Mouse (Mus musculus) liver, embryonic 16.5 days (tissue): ENCODE data around the gene Arg1. TPM values are rescaled to one million over a fixed set of nuclear protein-coding genes. Genes with fewer than 3 reads are reported as not detected.

Source experiments
- ATAC-seq: fragments of 200-750 bp; cut with Nextera tagmentation; 2 replicates; pipeline ENCODE4 v1.8.0; 2017; ENCODE audit warnings: low read depth, mild to moderate bottlenecking, moderate number of reproducible peaks, moderate library complexity
- H3K27ac ChIP-seq: fragments of 300-500 bp; sonication (generic); 2 replicates; pipeline ENCODE4 v1.5.1; 2014; ENCODE audit warnings: mild to moderate bottlenecking, low read length
- H3K27me3 ChIP-seq: fragments of 300-500 bp; sonication (generic); 2 replicates; pipeline ENCODE4 v1.6.1; 2014; ENCODE audit warnings: low read depth, low read length, mixed read lengths; ENCODE audit not compliant: control insufficient read depth, insufficient read depth
- H3K36me3 ChIP-seq: fragments of 300-500 bp; sonication (generic); 2 replicates; pipeline ENCODE4 v1.6.1; 2014; ENCODE audit warnings: mild to moderate bottlenecking; ENCODE audit not compliant: control insufficient read depth, insufficient read depth
- H3K4me1 ChIP-seq: fragments of 300-500 bp; sonication (generic); 2 replicates; pipeline ENCODE4 v1.6.1; 2014; ENCODE audit warnings: low read depth, low read length, mixed read lengths; ENCODE audit not compliant: control insufficient read depth
- H3K4me2 ChIP-seq: fragments of 300-500 bp; sonication (generic); 2 replicates; pipeline ENCODE4 v1.6.1; 2014; ENCODE audit warnings: low read depth, low read length, mixed read lengths
- H3K4me3 ChIP-seq: fragments of 300-500 bp; sonication (generic); 2 replicates; pipeline ENCODE4 v1.5.1; 2014; ENCODE audit warnings: low read depth, mild to moderate bottlenecking, low read length
- H3K9ac ChIP-seq: fragments of 300-500 bp; sonication (generic); 2 replicates; pipeline ENCODE4 v1.6.1; 2014; ENCODE audit warnings: low read depth, low read length
- H3K9me3 ChIP-seq: fragments of 300-500 bp; sonication (generic); replicated peaks from 2 replicates; pipeline ENCODE4 v1.6.1; 2016; ENCODE audit warnings: low read length; ENCODE audit not compliant: control insufficient read depth
- whole genome bisulfite sequencing: fragments of 180-500 bp; shearing (Covaris S2); extraction: QIAGEN DNeasy Blood & Tissue Kit; methylation state at CpG from one replicate; pipeline ENCODE4 v1.1.7; 2014; ENCODE audit not compliant: insufficient replicate concordance; 5-methylcytosine and 5-hydroxymethylcytosine counted together
- polyA plus RNA-seq: library from polyadenylated mRNA; unstranded; fragments of >200 nt; fragmentation: Nextera tagmentation; extraction: Ambion mirVana; gene quantifications from 2 replicates; pipeline ENCODE4 v1.2.1, GENCODE M21; 2015

Gene Arg1
- 100 and 122 TPM in 2 replicates for polyA plus RNA-seq

- peak; percentile 45 for ATAC-seq
- H3K4me3 ChIP-seq, result peak within 1 kb of the TSS; percentile 49
Observed at GRCm38 (mm10) chr10:24926962-24927720, at the start of gene Arg1. TSS of gene Arg1 (minus strand) at chr10:24927484.

DNA sequence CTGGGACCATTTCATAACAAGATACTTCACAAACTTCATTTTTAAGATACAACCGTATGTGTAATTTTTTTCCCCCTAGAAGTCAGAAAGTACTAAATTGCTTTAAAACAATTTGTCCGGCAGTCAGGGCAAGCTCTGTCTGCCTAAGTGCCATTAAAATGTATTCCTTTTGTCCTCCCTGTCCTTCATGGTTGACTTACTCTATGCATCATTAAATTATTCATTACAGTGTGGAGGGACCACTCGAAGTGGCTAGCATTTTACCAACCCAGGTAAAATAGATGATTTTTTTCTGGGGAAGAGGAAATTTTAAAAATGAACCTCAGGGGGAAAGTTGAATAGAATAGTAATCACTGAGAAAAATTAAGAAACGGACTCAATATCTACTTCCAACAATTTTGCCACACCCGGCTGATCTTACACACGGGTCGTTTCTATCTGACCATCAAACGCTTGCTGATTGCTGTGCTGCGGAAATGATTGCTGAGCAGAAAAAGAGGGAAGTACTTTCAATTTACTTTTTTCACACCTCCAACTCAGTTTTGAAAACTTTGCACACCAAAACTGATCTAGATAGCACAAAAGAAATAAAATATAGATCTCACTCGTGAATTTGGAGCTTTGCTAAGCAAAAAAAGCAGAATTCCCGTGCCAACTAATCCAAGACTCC is 46.7 kb upstream of the Arg1 start:
- Histone ChIP-seq H3K4me1 (no peaks in the 10 kb centered on the region), H3K27me3 (no peaks in the 10 kb centered on the region), H3K9me3 (no peaks in the 10 kb centered on the region), H3K9ac (no peak overlapping the region), H3K4me2 (no peak overlapping the region), H3K36me3 (no peaks in the 10 kb centered on the region), H3K4me3 (no peak overlapping the region), H3K27ac (no peak overlapping the region)
- ATAC-seq, result no peak
- 48% methylated on average over 11 of the region's 11 CpGs for WGBS

More at GRCm38 (mm10) chr10:24926962-24927720, at the start of gene Arg1:
- 55% methylated on average over 14 of the region's 14 CpGs for WGBS
- Histone ChIP-seq H3K36me3 (no peaks in the 10 kb centered on the region), H3K4me1 (no peaks in the 10 kb centered on the region; the same call in 1 of the 2 replicates), H3K27ac (peak within 1 kb of the TSS; percentile 55), H3K27me3 (no peaks in the 10 kb centered on the region), H3K9me3 (no peaks in the 10 kb centered on the region), H3K9ac (peak within 1 kb of the TSS; percentile 35; the same call in 1 of the 2 replicates), H3K4me2 (peak within 1 kb of the TSS; percentile 31)

- H3K27ac ChIP-seq, result no peak overlapping the region
- H3K4me2 ChIP-seq, result no peak overlapping the region
- H3K27me3 ChIP-seq, result no peaks in the 10 kb centered on the region
- H3K36me3 ChIP-seq, result no peaks in the 10 kb centered on the region
- ATAC-seq, result no peak
- H3K4me3 ChIP-seq, result no peak overlapping the region
- H3K9ac ChIP-seq, result no peak overlapping the region
- H3K4me1 ChIP-seq, result no peaks in the 10 kb centered on the region
- no peaks in the 10 kb centered on the region for H3K9me3 ChIP-seq
- 53% methylated on average over 5 of the region's 5 CpGs for WGBS
Observed at GRCm38 (mm10) chr10:24973385-24973784, 46.1 kb upstream of the Arg1 start.

- Histone ChIP-seq H3K4me3 (no peak overlapping the region), H3K27me3 (no peaks in the 10 kb centered on the region), H3K4me1 (no peaks in the 10 kb centered on the region), H3K36me3 (no peaks in the 10 kb centered on the region), H3K9ac (no peak overlapping the region), H3K9me3 (no peaks in the 10 kb centered on the region), H3K4me2 (no peak overlapping the region), H3K27ac (no peak overlapping the region)
- no peak for ATAC-seq
- WGBS, result 44% methylated on average over 4 of the region's 4 CpGs
Observed at GRCm38 (mm10) chr10:24972923-24973322, 45.6 kb upstream of the Arg1 start.

GRCm38 (mm10) chr10:24965821-24966550 is 38.7 kb upstream of the Arg1 start:
- H3K36me3 ChIP-seq, result no peaks in the 10 kb centered on the region
- no peak for ATAC-seq

GRCm38 (mm10) chr10:24961889-24962288 is 34.6 kb upstream of the Arg1 start:
- Histone ChIP-seq H3K4me3 (no peak overlapping the region), H3K4me1 (no peaks in the 10 kb centered on the region), H3K36me3 (no peaks in the 10 kb centered on the region), H3K9ac (no peak overlapping the region), H3K27ac (no peak overlapping the region), H3K9me3 (no peaks in the 10 kb centered on the region), H3K27me3 (no peaks in the 10 kb centered on the region), H3K4me2 (no peak overlapping the region)
- no peak for ATAC-seq
- 57% methylated on average over 2 of the region's 2 CpGs for WGBS

More at GRCm38 (mm10) chr10:24965821-24966550, 38.7 kb upstream of the Arg1 start:
- no peak overlapping the region for H3K27ac ChIP-seq
- no peaks in the 10 kb centered on the region for H3K9me3 ChIP-seq
- no peak overlapping the region for H3K4me2 ChIP-seq
- WGBS, result 63% methylated on average over 12 of the region's 12 CpGs
- H3K27me3 ChIP-seq, result no peaks in the 10 kb centered on the region
- no peak overlapping the region for H3K9ac ChIP-seq
- no peaks in the 10 kb centered on the region for H3K4me1 ChIP-seq
- H3K4me3 ChIP-seq, result no peak overlapping the region

DNA sequence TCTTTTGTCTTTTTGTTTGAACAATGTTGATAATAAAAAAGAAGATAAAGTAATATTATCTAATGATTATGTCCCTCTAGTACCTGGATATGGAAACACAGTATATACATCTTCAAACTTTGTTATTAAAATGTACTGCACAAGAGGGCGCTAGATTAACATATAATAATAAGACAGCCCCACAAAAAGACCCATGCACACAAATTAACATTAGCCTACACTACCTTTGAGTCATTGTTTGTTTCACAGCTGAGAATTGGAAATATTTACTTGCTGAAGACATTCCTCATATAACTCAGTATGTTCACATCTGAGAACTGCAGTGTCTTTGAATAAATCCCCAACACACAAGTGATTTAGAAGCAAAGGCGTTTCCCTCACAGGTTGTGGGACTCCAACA is 33.8 kb upstream of the Arg1 start:
- Histone ChIP-seq H3K4me3 (no peak overlapping the region), H3K27me3 (no peaks in the 10 kb centered on the region), H3K4me1 (no peaks in the 10 kb centered on the region), H3K36me3 (no peaks in the 10 kb centered on the region), H3K9me3 (no peaks in the 10 kb centered on the region), H3K4me2 (no peak overlapping the region), H3K9ac (no peak overlapping the region), H3K27ac (no peak overlapping the region)
- no peak for ATAC-seq
- 34% methylated on average over 2 of the region's 2 CpGs for WGBS

DNA sequence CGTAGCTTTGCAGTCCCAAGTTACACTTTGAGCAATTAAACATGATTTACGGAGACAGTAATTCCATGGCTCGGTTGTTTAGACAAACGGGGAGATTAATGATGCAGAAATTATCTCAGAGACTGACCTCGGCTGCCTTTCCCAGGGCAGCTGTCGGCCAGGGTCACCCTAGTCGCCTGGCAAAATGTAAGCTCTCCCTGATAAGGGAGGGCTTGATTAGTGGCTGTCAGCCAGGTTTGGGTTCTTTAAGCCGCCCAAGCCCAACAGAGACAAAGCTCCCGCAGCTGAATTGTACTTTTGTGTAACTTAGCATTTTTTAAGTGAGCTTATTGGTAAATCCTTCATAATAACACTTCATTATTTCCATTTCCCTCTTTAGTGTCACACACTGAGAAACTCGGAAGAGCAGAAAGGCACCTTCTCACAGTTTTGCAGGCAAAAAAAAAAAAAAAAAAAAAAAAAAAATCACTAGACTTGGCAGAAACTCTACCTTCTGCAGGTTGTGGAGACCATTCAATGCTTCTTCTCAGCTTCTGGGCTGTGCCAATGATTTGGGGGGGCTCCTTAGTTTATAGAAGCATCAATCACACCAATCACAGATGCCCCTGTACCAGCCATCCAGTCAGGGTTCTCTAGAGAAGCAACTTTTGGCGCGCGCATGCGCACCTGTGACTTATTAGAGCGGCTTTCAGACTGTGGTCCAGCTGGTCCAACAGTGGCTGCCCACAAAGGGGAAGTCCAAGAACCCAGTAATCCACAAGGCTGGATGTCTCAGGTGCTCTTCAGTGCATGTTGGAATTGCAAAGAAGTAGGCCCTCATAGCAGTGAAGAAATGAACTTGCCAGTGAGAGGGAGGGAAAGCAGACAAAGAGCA is 32.0 kb upstream of the Arg1 start:
- ATAC-seq, result no peak
- H3K9ac ChIP-seq, result no peak overlapping the region
- no peak overlapping the region for H3K4me2 ChIP-seq
- H3K4me3 ChIP-seq, result no peak overlapping the region
- H3K27ac ChIP-seq, result no peak overlapping the region
- WGBS, result 37% methylated on average over 15 of the region's 15 CpGs
- no peaks in the 10 kb centered on the region for H3K4me1 ChIP-seq
- no peaks in the 10 kb centered on the region for H3K27me3 ChIP-seq
- H3K9me3 ChIP-seq, result no peaks in the 10 kb centered on the region
- H3K36me3 ChIP-seq, result no peaks in the 10 kb centered on the region
